Mouse (Mus musculus): ENCODE results near the gene Abhd5.
A peak's percentile ranks its signal among the peaks of the same experiment; 100 is the strongest.

Gene Abhd5

DNA sequence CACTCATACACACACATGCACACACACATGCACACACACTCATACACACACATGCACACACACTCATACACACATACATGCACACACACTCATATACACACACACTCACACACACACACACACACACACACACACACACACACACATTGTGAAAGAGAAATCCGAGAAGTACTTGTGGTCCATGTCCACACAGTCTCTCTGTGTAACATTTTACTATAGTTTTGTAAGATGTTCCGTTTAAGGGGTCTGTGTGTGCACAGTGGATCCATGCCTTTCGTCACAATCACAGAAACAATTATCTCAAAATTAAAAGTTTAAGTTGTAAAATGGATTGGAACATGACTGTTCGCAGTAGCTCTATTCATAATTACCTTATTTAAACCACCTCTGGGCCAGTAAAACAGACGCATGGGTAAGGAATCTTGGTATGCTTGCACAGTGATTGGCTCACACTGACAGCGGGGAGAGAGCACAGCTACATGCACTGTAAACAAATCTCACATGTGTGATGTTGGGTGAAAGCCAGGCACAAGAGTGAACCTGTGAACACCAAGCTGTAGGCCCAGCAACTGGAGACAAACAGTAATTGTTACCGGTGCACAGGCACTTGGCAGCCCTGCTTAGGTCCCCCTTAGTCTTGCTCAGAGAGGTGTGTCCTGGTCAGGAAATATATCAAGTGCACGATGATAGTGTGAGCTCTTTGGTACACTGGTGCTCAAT is 63.8 kb downstream of the Abhd5 start:
- no peak for DNase-seq

DNA sequence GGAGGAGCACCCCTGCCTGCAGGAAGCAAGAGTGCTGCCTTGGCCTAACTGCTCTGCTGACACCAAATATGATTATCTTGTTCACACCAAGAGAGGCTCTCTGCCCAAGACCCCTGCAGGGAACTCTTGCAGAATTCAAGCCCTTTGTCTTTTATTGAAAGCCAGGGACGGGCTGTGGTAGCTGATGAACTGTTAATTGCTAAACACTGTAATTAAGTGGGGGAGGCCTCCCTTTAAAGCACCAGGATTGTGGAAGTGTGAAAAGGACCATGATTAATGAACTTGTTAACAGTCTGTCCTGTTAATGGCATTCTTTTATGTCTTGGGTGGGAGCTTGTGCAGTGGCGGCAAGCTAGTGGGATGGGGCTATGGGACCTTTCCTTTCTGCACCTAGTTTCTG is 65.2 kb downstream of the Abhd5 start:
- DNase-seq = no peak

DNA sequence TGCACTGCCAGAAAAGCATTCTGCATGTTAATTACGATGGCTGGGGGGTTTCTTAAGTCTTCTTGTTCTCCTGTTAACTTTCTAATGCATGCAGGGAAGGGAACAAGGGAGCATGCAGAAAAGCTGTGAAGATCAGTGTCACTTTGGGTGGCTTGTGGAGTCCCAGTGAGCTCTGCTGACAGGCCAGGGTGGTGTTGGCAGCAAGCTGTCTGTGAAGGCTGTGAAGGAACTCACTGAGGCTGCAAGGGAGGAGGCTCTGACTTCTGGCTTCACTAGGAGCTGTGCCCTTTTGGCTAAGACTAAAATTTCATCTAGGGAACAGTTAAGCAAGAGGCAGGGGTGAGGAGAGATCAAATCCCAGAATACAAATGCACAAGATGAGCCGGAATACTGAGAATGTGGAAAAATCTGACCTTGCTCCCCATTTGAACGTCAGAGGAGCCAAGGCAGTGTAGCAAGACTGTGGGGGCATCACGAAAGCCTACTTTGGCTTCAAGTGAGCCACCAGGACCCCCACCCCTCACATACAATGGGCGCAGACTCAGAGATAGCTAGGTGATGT is 68.9 kb downstream of the Abhd5 start:
- no peak for DNase-seq

DNA sequence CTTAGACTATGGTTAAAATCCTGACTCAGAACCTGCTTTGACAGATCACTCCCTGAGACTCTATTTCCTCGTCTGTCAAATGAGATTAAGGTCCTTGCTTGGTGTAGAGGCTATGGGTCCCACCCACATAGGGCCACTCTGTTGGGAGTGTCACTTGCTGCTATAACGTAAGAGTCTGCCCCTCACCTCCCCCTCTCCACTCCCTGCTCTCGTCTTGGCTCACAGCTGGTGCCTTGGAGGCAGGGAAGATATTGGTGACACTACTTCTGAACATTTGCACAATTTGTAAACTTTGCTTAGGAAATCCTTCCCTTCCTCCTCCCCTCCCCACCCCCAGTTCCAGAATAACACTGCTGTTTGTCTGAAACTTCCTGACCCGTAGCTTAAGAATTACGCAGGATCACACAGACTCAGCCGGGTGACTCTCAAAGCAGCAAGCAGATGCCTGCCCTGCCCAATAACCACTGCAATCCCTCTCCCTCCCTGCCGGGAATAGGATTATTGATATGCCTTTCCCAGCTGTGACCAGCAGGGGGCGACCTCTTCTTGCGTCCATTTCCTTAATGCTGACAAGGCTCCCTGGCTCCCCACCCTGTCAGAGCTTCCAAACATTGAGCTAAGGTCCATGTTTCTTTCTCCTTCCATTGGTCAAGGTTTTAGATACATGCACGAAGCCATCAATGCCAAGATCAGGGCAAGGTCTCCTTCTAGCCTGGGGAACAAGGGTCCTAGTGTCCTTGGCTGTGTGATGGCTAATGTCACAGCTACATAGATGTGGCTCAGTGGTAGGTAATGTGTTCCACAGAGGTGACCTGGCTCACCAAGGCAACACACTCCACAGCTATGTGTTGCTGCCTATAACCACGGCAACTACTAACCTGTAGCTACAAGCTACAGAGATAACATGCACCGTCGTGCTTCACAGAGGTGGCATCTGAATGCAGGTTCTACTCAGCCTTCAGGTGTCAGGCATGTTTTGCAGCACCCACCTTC is 69.7 kb downstream of the Abhd5 start:
- DNase-seq = peak; percentile 86

DNA sequence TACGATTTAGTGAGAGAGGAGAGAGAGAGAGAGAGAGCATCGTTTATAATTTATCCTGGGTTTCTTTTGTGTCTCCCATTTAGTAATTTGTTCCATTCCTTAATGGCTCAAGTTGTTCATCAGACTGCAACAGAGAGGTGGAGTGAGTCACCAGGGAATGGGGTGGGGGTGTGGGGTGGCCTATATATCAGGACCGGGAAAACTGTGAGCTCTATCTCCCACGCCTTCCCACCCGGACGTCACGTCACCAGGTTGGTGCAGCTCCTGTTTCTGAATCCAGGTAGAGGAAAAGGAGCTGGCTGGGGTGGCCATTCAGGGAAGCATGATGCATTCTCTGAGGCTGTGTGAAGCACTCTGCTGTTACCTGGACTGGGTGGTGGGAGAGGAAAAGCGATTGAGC is 70.5 kb downstream of the Abhd5 start:
- no peak for DNase-seq

GRCm38 (mm10) chr9:122422706-122423105 is 71.3 kb downstream of the Abhd5 start:
- DNase-seq = no peak

- no peak for DNase-seq
Measured at GRCm38 (mm10) chr9:122423146-122423545, 71.7 kb downstream of the Abhd5 start.

GRCm38 (mm10) chr9:122424941-122425608 is 73.7 kb downstream of the Abhd5 start:
- peak; percentile 29 for DNase-seq

DNA sequence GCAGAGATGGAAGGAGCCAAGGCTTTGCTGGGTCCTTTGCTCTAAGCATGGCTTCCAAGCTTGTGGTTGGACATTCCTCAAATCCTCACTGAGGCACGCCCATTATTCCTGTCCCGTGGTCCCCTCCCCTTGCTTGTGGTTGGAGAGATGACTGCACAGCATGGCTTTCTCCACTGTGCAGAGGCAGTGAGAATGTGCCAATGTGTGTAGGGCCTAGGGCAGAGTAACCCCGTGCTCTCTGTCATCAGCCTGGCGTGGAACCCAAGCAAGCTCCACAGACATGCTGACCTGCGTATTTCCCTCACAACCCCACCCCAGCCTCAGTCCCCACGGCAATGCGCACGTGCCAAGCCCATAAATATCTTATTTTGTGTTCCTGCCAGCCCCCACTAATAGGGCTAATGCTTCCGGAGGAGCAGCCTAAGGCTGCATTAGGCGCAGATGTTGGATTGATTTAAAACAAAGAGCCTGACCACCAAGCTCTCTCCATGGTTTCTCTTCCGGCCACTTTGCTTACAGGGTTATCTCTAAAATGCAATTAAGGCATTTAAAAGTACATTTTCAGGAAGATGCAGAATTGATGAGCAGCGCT is 77.7 kb downstream of the Abhd5 start:
- DNase-seq = no peak

GRCm38 (mm10) chr9:122429685-122430084 is 78.3 kb downstream of the Abhd5 start:
- no peak for DNase-seq
